Mouse (Mus musculus) urinary bladder, adult 2 months (tissue): ENCODE measurements around the gene Gtf2h3. TPM values are rescaled to one million over a fixed set of nuclear protein-coding genes. Genes with fewer than 3 reads are reported as not detected.

Source experiments
- DNase-seq: peaks from one replicate; pipeline ENCODE4 v3.0.0; 2022; ENCODE audit warnings: low spot score
- polyA plus RNA-seq: library from polyadenylated mRNA; depleted of rRNA; stranded (reverse); fragments of >200 nt; gene quantifications from 2 replicates; pipeline ENCODE4 v1.2.3, GENCODE M21; 2012; rRNA removed

Gtf2h3 gene
- polyA plus RNA-seq, 1 experiment = 58.4 TPM

- no peak for DNase-seq
Measured at GRCm38 (mm10) chr5:124636694-124637093, 57.8 kb downstream of the Gtf2h3 start.

- no peak for DNase-seq
Measured at GRCm38 (mm10) chr5:124637300-124637699, 58.4 kb downstream of the Gtf2h3 start.

DNA sequence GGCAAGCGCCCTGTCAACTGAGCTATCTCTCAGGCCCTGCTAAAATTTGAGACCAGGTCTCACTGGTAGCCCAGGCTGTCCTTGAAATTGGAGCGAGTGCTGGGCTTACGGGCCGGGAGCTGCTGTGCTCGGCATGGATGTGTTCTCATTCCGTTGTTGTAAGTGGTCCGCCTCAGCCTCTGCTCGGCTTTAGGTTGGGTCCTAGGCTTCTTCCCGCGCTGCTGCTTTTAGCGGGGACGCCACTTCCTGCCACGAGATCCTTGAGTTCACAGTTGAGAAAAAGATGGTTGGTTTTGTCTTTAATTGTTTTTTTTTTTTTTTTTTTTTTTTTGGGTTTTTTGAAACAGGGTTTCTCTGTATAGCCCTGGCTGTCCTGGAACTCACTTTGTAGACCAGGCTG is 58.9 kb downstream of the Gtf2h3 start:
- no peak for DNase-seq

Other genes starting within 250 kb of the Gtf2h3 start
- gene Cdk2ap1, start 216.1 kb upstream of the Gtf2h3 start, polyA plus RNA-seq = 106 and 119 TPM in 2 replicates
- 30.6 and 35.2 TPM in 2 replicates for gene Sbno1, start 153.1 kb upstream of the Gtf2h3 start, polyA plus RNA-seq
- 53.7 and 62.0 TPM in 2 replicates for gene Kmt5a, start 139.2 kb upstream of the Gtf2h3 start, polyA plus RNA-seq
- gene Rilpl2, start 100.8 kb upstream of the Gtf2h3 start, polyA plus RNA-seq = 18.7 and 20.3 TPM in 2 replicates
- gene Snrnp35, start 96.0 kb upstream of the Gtf2h3 start, polyA plus RNA-seq = 7.2 and 8.8 TPM in 2 replicates
- 17.7 and 24.6 TPM in 2 replicates for gene Rilpl1, start 47.7 kb upstream of the Gtf2h3 start, polyA plus RNA-seq
- gene Tmed2, start 38.4 kb upstream of the Gtf2h3 start, polyA plus RNA-seq = 226 and 254 TPM in 2 replicates
- gene Ddx55, start 26.3 kb upstream of the Gtf2h3 start, polyA plus RNA-seq = 14.3 and 14.7 TPM in 2 replicates
- gene Eif2b1, start within 50 bp of the Gtf2h3 start, polyA plus RNA-seq = 42.0 and 46.2 TPM in 2 replicates
- 35.7 and 36.5 TPM in 2 replicates for gene Atp6v0a2, start 49.4 kb downstream of the Gtf2h3 start, polyA plus RNA-seq
- gene Dnah10, start 145.9 kb downstream of the Gtf2h3 start, polyA plus RNA-seq = 0.15 and 0.36 TPM in 2 replicates